Mouse (Mus musculus) hindbrain, embryonic 12.5 days (tissue): ENCODE results near the gene Rras2. TPM values are rescaled to one million over a fixed set of nuclear protein-coding genes. Genes with fewer than 3 reads are reported as not detected.

Experiments used
- ATAC-seq: fragments of 200-750 bp; cut with Nextera tagmentation; 2 replicates; pipeline ENCODE4 v1.8.0; 2017; ENCODE audit warnings: moderate TSS enrichment; ENCODE audit not compliant: low FRiP score
- H3K27ac ChIP-seq: fragments of 300-500 bp; sonication (generic); 2 replicates; pipeline ENCODE4 v1.5.1; 2016; ENCODE audit warnings: mild to moderate bottlenecking
- H3K27me3 ChIP-seq: fragments of 300-500 bp; sonication (generic); 2 replicates; pipeline ENCODE4 v1.6.1; 2016; ENCODE audit warnings: mild to moderate bottlenecking
- H3K36me3 ChIP-seq: fragments of 300-500 bp; sonication (generic); 2 replicates; pipeline ENCODE4 v1.6.1; 2016; ENCODE audit warnings: mild to moderate bottlenecking
- H3K4me1 ChIP-seq: fragments of 300-500 bp; sonication (generic); 2 replicates; pipeline ENCODE4 v1.6.1; 2016
- H3K4me2 ChIP-seq: fragments of 300-500 bp; sonication (generic); replicated peaks from 2 replicates; pipeline ENCODE4 v1.6.1; 2016; ENCODE audit warnings: mild to moderate bottlenecking
- H3K4me3 ChIP-seq: fragments of 300-500 bp; sonication (generic); 2 replicates; pipeline ENCODE4 v1.5.1; 2016; ENCODE audit warnings: mild to moderate bottlenecking
- H3K9ac ChIP-seq: fragments of 300-500 bp; sonication (generic); 2 replicates; pipeline ENCODE4 v1.6.1; 2016; ENCODE audit warnings: mild to moderate bottlenecking, moderate library complexity
- H3K9me3 ChIP-seq: fragments of 300-500 bp; sonication (generic); replicated peaks from 2 replicates; pipeline ENCODE4 v1.6.1; 2016; ENCODE audit warnings: mild to moderate bottlenecking
- WGBS: fragments of 180-500 bp; shearing (Covaris S2); methylation state at CpG from one replicate; pipeline ENCODE4 v1.1.7; 2016; 5-methylcytosine and 5-hydroxymethylcytosine counted together
- polyA plus RNA-seq: library from polyadenylated mRNA; unstranded; fragments of >200 nt; fragmentation: Nextera tagmentation; extraction: Ambion mirVana; gene quantifications from 2 replicates; pipeline ENCODE4 v1.2.1, GENCODE M21; 2016

Gene Rras2
- polyA plus RNA-seq, 1 experiment from 2014 or later = 21.7 TPM

- Histone ChIP-seq H3K4me2 (no peak overlapping the region), H3K27ac (no peak overlapping the region), H3K9me3 (no peaks in the 10 kb centered on the region), H3K27me3 (no peaks in the 10 kb centered on the region), H3K4me1 (peaks cover 7% of the 10 kb centered on the region), H3K4me3 (no peak overlapping the region), H3K9ac (no peak overlapping the region), H3K36me3 (no peaks in the 10 kb centered on the region)
- 85% methylated on average over 24 of the region's 24 CpGs for WGBS
- no peak for ATAC-seq
Measured at GRCm38 (mm10) chr7:114103629-114104347, 13.8 kb downstream of the Rras2 start.

- no peak for ATAC-seq
Measured at GRCm38 (mm10) chr7:114103152-114103551, 14.4 kb downstream of the Rras2 start.

DNA sequence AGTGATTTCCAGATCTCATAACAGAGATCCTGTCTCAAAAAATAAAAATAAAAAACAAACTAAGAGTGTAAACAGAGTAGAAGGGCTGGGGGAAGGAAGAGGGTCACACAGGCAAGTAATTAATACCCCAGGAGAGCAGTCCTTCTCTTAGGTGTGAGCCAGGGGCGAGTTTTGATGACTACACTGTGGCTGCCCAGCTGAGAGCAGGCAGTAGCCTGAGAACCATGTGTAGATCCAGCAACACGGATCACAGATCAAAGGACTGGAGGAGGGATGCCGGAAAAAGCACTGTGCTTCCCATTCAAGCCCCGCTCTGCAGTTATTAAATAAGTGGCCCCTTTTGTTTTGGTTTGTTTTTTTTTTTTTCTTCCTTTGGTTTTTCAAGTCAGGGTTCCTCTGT, 15.0 kb downstream of the Rras2 start:
- Histone ChIP-seq H3K4me1 (peaks cover 7% of the 10 kb centered on the region), H3K9ac (no peak overlapping the region), H3K27ac (no peak overlapping the region), H3K4me3 (no peak overlapping the region), H3K9me3 (no peaks in the 10 kb centered on the region), H3K36me3 (no peaks in the 10 kb centered on the region), H3K27me3 (no peaks in the 10 kb centered on the region), H3K4me2 (no peak overlapping the region)
- 49% methylated on average over 4 of the region's 4 CpGs for WGBS
- no peak for ATAC-seq

More at GRCm38 (mm10) chr7:114103152-114103551, 14.4 kb downstream of the Rras2 start:
- Histone ChIP-seq H3K4me3 (no peak overlapping the region), H3K36me3 (no peaks in the 10 kb centered on the region), H3K9me3 (no peaks in the 10 kb centered on the region), H3K27me3 (no peaks in the 10 kb centered on the region), H3K4me1 (peaks cover 7% of the 10 kb centered on the region), H3K27ac (no peak overlapping the region), H3K4me2 (no peak overlapping the region), H3K9ac (no peak overlapping the region)
- WGBS = 94% methylated on average over 4 of the region's 4 CpGs

- no peaks in the 10 kb centered on the region for H3K27me3 ChIP-seq
- no peak overlapping the region for H3K9ac ChIP-seq
- H3K36me3 ChIP-seq = no peaks in the 10 kb centered on the region
- no peak overlapping the region for H3K4me2 ChIP-seq
- peaks cover 7% of the 10 kb centered on the region for H3K4me1 ChIP-seq
- H3K27ac ChIP-seq = no peak overlapping the region
- no peak for ATAC-seq
- no peak overlapping the region for H3K4me3 ChIP-seq
- 51% methylated on average over 3 of the region's 3 CpGs for WGBS
- H3K9me3 ChIP-seq = no peaks in the 10 kb centered on the region
Measured at GRCm38 (mm10) chr7:114101412-114101811, 16.2 kb downstream of the Rras2 start.

DNA sequence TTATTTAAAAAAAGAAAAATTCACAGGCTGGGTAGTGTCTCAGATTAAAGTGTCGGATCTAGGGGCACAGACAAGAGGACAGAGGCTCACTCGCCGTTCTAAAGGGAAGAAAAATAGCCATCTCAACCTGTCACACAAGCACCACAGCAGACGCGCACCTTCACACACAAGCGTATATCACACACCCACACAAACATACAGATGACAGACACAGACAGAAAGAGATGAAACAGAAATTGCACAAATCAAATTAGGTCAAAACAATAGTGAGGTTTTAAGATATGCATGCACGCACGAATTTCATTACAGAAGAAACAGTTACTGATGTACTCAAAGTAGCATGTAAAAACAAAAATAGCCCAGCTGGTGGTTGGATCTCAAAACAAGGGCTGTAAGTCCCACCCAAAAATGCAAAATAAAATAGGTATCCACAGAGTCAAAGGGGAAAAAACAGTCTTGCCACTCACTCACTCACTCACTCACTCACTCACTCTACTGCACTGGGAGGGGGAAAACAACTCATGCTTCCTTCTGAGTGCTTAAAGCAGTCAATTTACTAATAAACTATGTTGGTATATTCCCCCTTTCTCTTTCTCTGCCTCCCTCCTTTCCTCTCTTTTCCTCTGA, 23.9 kb downstream of the Rras2 start:
- 79% methylated on average over 8 of the region's 8 CpGs for WGBS

DNA sequence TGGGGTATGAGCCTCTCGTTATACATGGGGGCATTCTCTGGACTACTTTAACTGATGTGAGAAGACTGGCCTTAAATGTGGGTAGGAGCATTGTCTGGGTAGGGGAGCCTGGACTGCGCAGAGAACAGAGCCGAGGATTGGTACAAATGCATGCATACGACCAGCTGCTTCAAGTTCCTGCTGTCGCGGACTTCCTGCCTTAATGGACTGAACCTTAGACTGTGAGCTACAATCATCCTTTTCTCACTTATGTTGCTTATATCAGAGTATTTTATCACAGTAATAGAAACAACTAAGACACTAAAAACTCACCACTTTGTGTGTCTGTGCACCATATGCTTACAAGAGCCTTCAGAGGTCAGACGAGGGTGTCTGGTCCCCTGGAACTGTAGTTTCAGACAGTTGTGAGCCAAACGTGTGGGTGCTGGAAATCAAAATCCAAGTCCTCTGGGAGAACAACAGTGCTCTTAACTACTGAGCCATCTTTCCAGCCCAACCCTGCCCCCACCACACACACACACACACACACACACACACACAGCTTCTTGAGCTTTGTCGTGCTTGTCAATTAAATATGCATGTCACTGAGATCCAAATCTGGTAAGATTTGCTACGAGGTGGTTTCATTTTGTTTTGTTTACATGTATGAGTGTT, 26.6 kb downstream of the Rras2 start:
- Histone ChIP-seq H3K9ac (no peak overlapping the region), H3K4me2 (no peak overlapping the region), H3K27me3 (no peaks in the 10 kb centered on the region), H3K9me3 (no peaks in the 10 kb centered on the region), H3K4me1 (peaks cover 14% of the 10 kb centered on the region), H3K36me3 (no peaks in the 10 kb centered on the region), H3K27ac (no peak overlapping the region), H3K4me3 (no peak overlapping the region)
- WGBS = 79% methylated on average over 10 of the region's 10 CpGs
- ATAC-seq = no peak

More for the DNA sequence above, 23.9 kb downstream of the Rras2 start:
- Histone ChIP-seq H3K4me3 (no peak overlapping the region), H3K4me2 (no peak overlapping the region), H3K36me3 (no peaks in the 10 kb centered on the region), H3K4me1 (peaks cover 4% of the 10 kb centered on the region), H3K9ac (no peak overlapping the region), H3K27me3 (no peaks in the 10 kb centered on the region), H3K27ac (no peak overlapping the region), H3K9me3 (no peaks in the 10 kb centered on the region)
- no peak for ATAC-seq

DNA sequence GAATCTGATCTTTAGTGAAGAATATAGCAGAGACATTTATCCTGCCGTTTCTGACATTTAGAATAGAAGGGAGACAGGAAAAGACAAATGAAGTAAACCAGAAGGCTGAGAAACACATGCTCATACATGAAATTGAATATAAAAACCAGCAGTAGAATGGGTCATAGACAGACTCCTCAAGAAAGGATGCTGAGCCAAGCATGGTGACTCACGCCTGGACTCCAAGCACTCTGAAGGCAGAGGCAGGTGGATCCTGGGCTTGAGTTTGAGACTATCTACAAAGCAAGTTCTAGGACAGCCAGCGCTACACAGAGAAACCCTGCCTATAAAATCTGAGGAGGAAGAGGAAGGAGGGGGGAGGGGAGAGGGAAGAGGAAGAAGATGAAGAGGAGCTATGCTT, 27.4 kb downstream of the Rras2 start:
- ATAC-seq = no peak

DNA sequence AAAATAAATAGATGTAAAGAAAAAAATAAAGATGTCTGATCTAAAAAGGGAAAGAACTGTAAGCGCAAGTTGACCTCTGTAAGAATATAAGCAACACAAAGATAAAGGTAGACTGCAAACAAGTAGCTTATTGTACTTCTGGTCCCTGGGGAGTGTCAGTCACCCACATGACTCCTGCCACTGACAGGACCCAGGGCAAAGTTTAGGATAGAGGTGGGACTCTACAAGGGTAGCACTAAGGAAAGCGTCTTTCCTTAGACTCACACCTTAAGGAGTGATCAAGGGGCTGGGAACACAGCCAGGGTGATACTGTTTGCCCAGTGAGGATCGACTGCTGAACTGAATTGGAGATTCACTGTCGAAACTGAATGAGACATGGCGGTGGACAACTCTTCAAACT, 28.7 kb downstream of the Rras2 start:
- H3K27me3 ChIP-seq = no peaks in the 10 kb centered on the region
- H3K9ac ChIP-seq = no peak overlapping the region
- H3K9me3 ChIP-seq = no peaks in the 10 kb centered on the region
- WGBS = 72% methylated on average over 5 of the region's 5 CpGs
- H3K36me3 ChIP-seq = no peaks in the 10 kb centered on the region
- ATAC-seq = no peak
- no peak overlapping the region for H3K4me2 ChIP-seq
- H3K4me1 ChIP-seq = peaks cover 14% of the 10 kb centered on the region
- no peak overlapping the region for H3K27ac ChIP-seq
- H3K4me3 ChIP-seq = no peak overlapping the region

More for the DNA sequence above, 27.4 kb downstream of the Rras2 start:
- 80% methylated on average over 3 of the region's 3 CpGs for WGBS
- Histone ChIP-seq H3K27me3 (no peaks in the 10 kb centered on the region), H3K36me3 (no peaks in the 10 kb centered on the region), H3K9me3 (no peaks in the 10 kb centered on the region), H3K27ac (no peak overlapping the region), H3K4me3 (no peak overlapping the region), H3K9ac (no peak overlapping the region), H3K4me2 (no peak overlapping the region), H3K4me1 (peaks cover 14% of the 10 kb centered on the region)

- Histone ChIP-seq H3K4me3 (no peak overlapping the region), H3K4me2 (no peak overlapping the region), H3K9me3 (no peaks in the 10 kb centered on the region), H3K36me3 (no peaks in the 10 kb centered on the region), H3K4me1 (peaks cover 14% of the 10 kb centered on the region), H3K27ac (no peak overlapping the region), H3K9ac (no peak overlapping the region), H3K27me3 (no peaks in the 10 kb centered on the region)
- WGBS = 11% methylated on average over 11 of the region's 11 CpGs
- ATAC-seq = no peak
Measured at GRCm38 (mm10) chr7:114087986-114088385, 29.6 kb downstream of the Rras2 start.

- H3K4me3 ChIP-seq = no peak overlapping the region
- no peak overlapping the region for H3K9ac ChIP-seq
- peaks cover 14% of the 10 kb centered on the region for H3K4me1 ChIP-seq
- H3K4me2 ChIP-seq = no peak overlapping the region
- no peaks in the 10 kb centered on the region for H3K36me3 ChIP-seq
- no peaks in the 10 kb centered on the region for H3K9me3 ChIP-seq
- WGBS = 47% methylated on average over 6 of the region's 6 CpGs
- H3K27ac ChIP-seq = no peak overlapping the region
- no peaks in the 10 kb centered on the region for H3K27me3 ChIP-seq
- no peak for ATAC-seq
Measured at GRCm38 (mm10) chr7:114087341-114087740, 30.2 kb downstream of the Rras2 start.

- Histone ChIP-seq H3K27ac (no peak overlapping the region), H3K4me2 (no peak overlapping the region), H3K9ac (no peak overlapping the region), H3K9me3 (no peaks in the 10 kb centered on the region), H3K36me3 (no peaks in the 10 kb centered on the region), H3K4me1 (peaks cover 14% of the 10 kb centered on the region), H3K4me3 (no peak overlapping the region), H3K27me3 (no peaks in the 10 kb centered on the region)
- ATAC-seq = no peak
- WGBS = 82% methylated on average over 6 of the region's 6 CpGs
Measured at GRCm38 (mm10) chr7:114086021-114086710, 31.4 kb downstream of the Rras2 start.

DNA sequence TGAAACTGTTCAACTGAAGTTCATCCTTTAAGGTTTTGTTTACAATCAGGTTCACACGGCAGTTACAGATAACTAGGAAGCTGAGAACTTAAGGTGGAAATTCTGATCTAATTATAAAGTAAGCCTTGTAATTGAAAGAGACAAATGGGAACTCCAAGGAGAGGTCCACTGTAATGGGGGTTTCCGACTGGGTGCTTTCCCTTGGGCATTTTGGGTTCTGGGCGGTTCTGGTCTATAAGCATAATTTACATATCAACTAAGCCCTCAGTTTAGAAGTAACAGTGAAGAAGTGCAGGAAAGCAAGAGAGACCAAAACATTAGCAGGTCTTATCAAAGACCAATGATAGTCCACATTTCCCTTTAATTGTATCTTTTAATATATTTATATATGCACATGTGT, 33.8 kb downstream of the Rras2 start:
- H3K9ac ChIP-seq = no peak overlapping the region
- WGBS = 74% methylated on average over 3 of the region's 3 CpGs
- H3K36me3 ChIP-seq = no peaks in the 10 kb centered on the region
- no peaks in the 10 kb centered on the region for H3K27me3 ChIP-seq
- H3K4me3 ChIP-seq = no peak overlapping the region
- peaks cover 10% of the 10 kb centered on the region for H3K4me1 ChIP-seq
- no peaks in the 10 kb centered on the region for H3K9me3 ChIP-seq
- H3K27ac ChIP-seq = no peak overlapping the region
- H3K4me2 ChIP-seq = no peak overlapping the region
- ATAC-seq = no peak
